Mouse (Mus musculus): ENCODE results near the gene Slc34a3. TPM values are rescaled to one million over a fixed set of nuclear protein-coding genes. Genes with fewer than 3 reads are reported as not detected.

Gene Slc34a3
- polyA plus RNA-seq, 1 experiment from 2014 or later: not detected

DNA sequence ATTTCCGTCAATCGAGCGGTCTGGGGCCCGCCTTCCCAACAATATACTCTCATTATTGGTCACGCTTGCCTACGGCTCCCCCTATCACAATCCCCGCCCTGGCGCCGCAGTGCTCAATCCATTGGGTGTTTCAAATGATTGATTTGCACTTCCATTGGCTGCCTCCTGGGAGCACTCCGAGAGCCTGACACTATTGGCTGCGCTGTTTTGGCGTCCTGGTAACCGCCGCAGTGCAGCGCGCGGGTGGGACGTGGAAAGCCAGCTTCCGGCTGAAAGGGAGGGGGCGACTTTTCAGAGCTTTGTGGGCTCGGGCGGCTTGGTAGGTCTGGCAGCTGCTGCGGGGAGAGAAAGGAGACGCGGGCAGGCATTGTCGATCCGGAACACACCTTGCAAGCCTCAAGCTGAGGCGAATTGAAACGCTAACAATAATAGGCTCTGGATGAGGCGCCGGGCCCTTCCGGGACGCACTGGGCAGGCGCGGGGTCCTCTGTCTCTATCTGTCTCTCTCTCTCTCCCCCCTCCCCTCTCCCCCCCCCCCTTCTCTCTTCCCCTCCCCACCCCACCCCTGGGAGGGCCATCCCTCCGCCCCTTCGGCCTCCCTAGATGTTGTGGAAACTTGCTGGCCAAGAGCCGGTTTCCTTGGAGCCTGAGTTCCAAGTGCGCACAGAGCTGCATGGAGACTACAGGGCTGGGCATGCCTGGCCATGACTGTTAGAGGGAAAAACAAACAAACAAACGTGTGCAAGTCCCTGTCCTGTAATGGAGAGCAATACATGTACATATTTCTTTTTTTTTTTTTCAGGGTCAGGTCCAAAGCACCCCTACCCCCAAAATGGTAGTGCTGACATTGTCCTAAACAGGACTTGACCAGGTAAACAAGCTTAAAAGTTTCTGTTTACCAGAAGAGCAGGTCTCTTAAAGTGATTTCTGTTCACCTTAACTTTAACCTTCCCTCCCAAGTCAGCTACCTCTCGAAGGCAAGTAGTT is 9.1 kb downstream of the Slc34a3 start:
- peak; percentile 93 for ATAC-seq (replicated peaks; ENCODE audit: extremely low read depth, insufficient read depth, low FRiP score)
- WGBS: 2% methylated on average over 41 of the region's 41 CpGs
- H3K4me2 ChIP-seq (ENCODE audit: low read depth, low read length): peak overlapping the region; percentile 65
- H3K9ac ChIP-seq (ENCODE audit: low read length): peak overlapping the region; percentile 81
- H3K4me3 ChIP-seq (ENCODE audit: low read length): peak overlapping the region; percentile 80
- H3K9me3 ChIP-seq (replicated peaks; ENCODE audit: control insufficient read depth, low read length): no peaks in the 10 kb centered on the region
- H3K4me1 ChIP-seq (ENCODE audit: control insufficient read depth, insufficient read depth, low read length): peaks cover 12% of the 10 kb centered on the region
- H3K36me3 ChIP-seq (ENCODE audit: control insufficient read depth, insufficient read depth): peaks cover 7% of the 10 kb centered on the region; the same call in 1 of the 2 replicates
- no peaks in the 10 kb centered on the region for H3K27me3 ChIP-seq (ENCODE audit: control insufficient read depth, insufficient read depth, low read length)
- peak overlapping the region; percentile 99 for H3K27ac ChIP-seq (ENCODE audit: low read length)

DNA sequence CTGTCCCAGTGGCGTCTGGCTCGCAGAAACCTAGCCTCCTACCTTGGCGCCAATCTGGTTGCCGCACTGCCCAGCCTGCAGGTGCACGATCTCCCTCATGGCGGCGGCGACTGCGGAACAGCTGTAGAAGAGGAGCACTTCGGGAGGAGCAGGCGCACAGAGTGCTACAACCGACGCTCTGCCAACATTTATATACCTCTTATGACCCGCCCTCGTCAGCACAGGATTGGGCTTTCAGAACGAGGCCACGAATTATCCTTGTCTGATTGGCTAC is 9.7 kb downstream of the Slc34a3 start, which contains the start of gene Tubb4b:
Gene Tubb4b (minus strand): TSS at position 211 of the 274 bp plus-strand sequence.
- WGBS: under 1% methylated on average over 17 of the region's 17 CpGs
- Histone ChIP-seq H3K4me1 (ENCODE audit: control insufficient read depth, insufficient read depth, low read length) (peaks cover 12% of the 10 kb centered on the region), H3K27ac (ENCODE audit: low read length) (peak within 1 kb of the TSS; percentile 99), H3K27me3 (ENCODE audit: control insufficient read depth, insufficient read depth, low read length) (no peaks in the 10 kb centered on the region), H3K36me3 (ENCODE audit: control insufficient read depth, insufficient read depth) (peaks cover 7% of the 10 kb centered on the region; the same call in 1 of the 2 replicates), H3K4me3 (ENCODE audit: low read length) (peak within 1 kb of the TSS; percentile 80), H3K9ac (ENCODE audit: low read length) (peak within 1 kb of the TSS; percentile 89), H3K9me3 (replicated peaks; ENCODE audit: control insufficient read depth, low read length) (no peaks in the 10 kb centered on the region), H3K4me2 (ENCODE audit: low read depth, low read length) (peak within 1 kb of the TSS; percentile 98)
- ATAC-seq (replicated peaks; ENCODE audit: extremely low read depth, insufficient read depth, low FRiP score): no peak

DNA sequence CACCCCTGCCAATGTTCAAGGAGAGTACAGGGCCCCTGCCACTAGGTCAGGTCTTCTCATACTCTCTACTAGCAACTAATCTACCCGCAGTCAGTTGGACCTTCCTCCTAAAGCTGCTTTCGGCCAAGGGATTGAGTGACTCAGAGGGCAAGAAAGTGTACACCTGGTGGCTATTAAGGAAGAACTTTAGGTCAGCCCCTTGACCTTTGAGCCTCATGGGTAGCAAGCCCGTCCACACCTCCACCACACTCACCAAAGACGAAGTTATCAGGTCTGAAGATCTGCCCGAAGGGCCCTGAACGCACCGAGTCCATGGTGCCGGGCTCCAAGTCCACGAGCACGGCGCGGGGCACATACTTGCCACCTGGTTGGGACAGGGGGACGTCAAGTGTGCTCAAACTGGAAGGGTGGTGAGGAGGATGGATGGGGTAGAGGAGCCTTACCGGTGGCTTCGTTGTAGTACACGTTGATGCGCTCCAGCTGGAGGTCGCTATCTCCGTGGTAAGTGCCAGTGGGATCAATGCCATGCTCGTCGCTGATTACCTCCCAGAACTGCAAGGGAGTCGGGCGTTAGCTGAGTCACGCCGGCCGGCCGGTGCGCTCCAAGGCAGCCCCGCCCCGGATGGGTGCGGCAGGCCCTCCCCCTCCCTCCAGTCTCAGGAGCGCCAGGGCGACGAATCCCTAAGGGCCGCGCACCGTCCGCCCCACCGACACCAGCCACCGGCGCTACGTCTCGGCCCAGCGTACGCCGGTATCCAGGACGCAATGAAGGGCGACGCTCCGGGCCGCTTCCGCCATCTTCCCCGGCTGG is 10.3 kb downstream of the Slc34a3 start:
- Histone ChIP-seq H3K4me2 (ENCODE audit: low read depth, low read length) (peak overlapping the region; percentile 98), H3K4me3 (ENCODE audit: low read length) (peak overlapping the region; percentile 80), H3K27me3 (ENCODE audit: control insufficient read depth, insufficient read depth, low read length) (no peaks in the 10 kb centered on the region), H3K36me3 (ENCODE audit: control insufficient read depth, insufficient read depth) (peaks cover 7% of the 10 kb centered on the region; the same call in 1 of the 2 replicates), H3K4me1 (ENCODE audit: control insufficient read depth, insufficient read depth, low read length) (peaks cover 12% of the 10 kb centered on the region), H3K27ac (ENCODE audit: low read length) (peak overlapping the region; percentile 94), H3K9ac (ENCODE audit: low read length) (peak overlapping the region; percentile 89), H3K9me3 (replicated peaks; ENCODE audit: control insufficient read depth, low read length) (no peaks in the 10 kb centered on the region)
- ATAC-seq (replicated peaks; ENCODE audit: extremely low read depth, insufficient read depth, low FRiP score): peak; percentile 33
- WGBS: 1% methylated on average over 52 of the region's 53 CpGs

DNA sequence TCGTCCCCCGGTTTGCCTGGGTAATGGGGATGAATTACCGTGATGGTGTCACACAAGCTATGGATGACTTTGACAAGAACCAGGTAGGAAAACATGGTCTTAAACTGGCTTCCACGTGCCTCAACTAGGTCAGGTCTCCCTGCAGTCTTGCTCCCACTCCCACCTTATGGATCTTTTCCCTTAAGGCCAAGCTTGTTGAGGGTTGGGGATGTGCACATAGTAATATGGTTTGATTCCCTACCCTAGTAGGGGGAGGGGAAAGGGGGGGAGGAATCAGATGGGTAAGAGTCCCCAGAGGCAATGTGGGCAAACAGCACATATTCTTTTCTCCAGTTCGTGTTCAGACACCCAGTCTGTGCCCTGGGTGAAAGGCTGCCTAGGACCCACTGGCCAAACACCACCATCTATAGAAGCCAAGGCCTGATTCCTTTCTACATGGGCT is 12.8 kb downstream of the Slc34a3 start:
- peaks cover 12% of the 10 kb centered on the region for H3K4me1 ChIP-seq (ENCODE audit: control insufficient read depth, insufficient read depth, low read length)
- no peak overlapping the region for H3K27ac ChIP-seq (ENCODE audit: low read length)
- no peaks in the 10 kb centered on the region for H3K27me3 ChIP-seq (ENCODE audit: control insufficient read depth, insufficient read depth, low read length)
- ATAC-seq (replicated peaks; ENCODE audit: extremely low read depth, insufficient read depth, low FRiP score): no peak
- H3K4me2 ChIP-seq (ENCODE audit: low read depth, low read length): no peak overlapping the region
- peaks cover 7% of the 10 kb centered on the region; the same call in 1 of the 2 replicates for H3K36me3 ChIP-seq (ENCODE audit: control insufficient read depth, insufficient read depth)
- WGBS: 70% methylated on average over 5 of the region's 5 CpGs
- no peak overlapping the region for H3K4me3 ChIP-seq (ENCODE audit: low read length)
- H3K9me3 ChIP-seq (replicated peaks; ENCODE audit: control insufficient read depth, low read length): no peaks in the 10 kb centered on the region
- H3K9ac ChIP-seq (ENCODE audit: low read length): no peak overlapping the region

DNA sequence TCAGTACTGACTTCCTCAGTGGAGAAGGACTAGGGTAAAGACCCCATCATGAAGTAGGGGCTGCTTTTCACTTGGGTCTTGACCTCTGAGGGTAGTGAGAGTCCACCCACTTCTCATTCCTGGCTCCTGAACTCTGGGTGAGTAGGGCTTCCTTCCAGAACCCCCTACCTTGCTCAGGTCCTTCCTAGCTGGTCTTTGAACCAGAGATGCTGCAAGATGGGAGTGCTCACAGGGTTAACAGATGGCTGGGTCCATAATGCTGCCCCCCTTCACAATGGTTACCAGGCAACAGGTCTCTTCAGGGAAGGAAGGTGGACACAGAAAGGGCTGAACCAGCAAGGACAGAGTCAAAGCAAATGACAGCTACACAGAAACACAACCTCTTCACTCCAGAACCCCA is 15.7 kb downstream of the Slc34a3 start, which contains the start of gene Fam166a:
Gene Fam166a (plus strand): TSS at position 301 of the 400 bp plus-strand sequence.
- Histone ChIP-seq H3K4me2 (ENCODE audit: low read depth, low read length) (no peak within 1 kb of the TSS), H3K4me3 (ENCODE audit: low read length) (no peak within 1 kb of the TSS), H3K4me1 (ENCODE audit: control insufficient read depth, insufficient read depth, low read length) (peaks cover 4% of the 10 kb centered on the region), H3K27ac (ENCODE audit: low read length) (no peak within 1 kb of the TSS), H3K36me3 (ENCODE audit: control insufficient read depth, insufficient read depth) (peaks cover 7% of the 10 kb centered on the region; the same call in 1 of the 2 replicates), H3K9me3 (replicated peaks; ENCODE audit: control insufficient read depth, low read length) (no peaks in the 10 kb centered on the region), H3K9ac (ENCODE audit: low read length) (no peak within 1 kb of the TSS), H3K27me3 (ENCODE audit: control insufficient read depth, insufficient read depth, low read length) (no peaks in the 10 kb centered on the region)
- no peak for ATAC-seq (replicated peaks; ENCODE audit: extremely low read depth, insufficient read depth, low FRiP score)

DNA sequence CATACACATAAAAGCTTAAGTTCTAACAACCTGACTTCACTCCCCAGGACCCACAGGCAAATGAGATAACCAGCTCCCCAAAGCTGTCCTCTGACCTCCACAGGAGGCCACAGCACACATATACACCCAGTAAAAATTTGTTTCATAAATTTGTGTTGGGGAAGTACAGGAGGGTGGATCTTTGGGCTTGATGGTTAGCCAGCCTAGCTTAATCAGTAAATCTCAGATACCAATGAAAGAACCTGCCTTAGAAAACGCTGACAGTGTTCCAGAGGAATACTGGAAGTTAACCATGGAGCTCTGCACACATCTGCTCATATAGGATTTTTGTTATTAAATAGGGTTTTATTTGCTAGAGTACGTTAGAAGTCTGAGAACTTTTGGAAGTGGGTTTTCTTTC is 16.5 kb downstream of the Slc34a3 start:
- no peaks in the 10 kb centered on the region for H3K27me3 ChIP-seq (ENCODE audit: control insufficient read depth, insufficient read depth, low read length)
- H3K27ac ChIP-seq (ENCODE audit: low read length): no peak overlapping the region
- H3K4me2 ChIP-seq (ENCODE audit: low read depth, low read length): no peak overlapping the region
- H3K4me3 ChIP-seq (ENCODE audit: low read length): no peak overlapping the region
- peaks cover 5% of the 10 kb centered on the region; the same call in 1 of the 2 replicates for H3K36me3 ChIP-seq (ENCODE audit: control insufficient read depth, insufficient read depth)
- ATAC-seq (replicated peaks; ENCODE audit: extremely low read depth, insufficient read depth, low FRiP score): no peak
- no peaks in the 10 kb centered on the region for H3K4me1 ChIP-seq (ENCODE audit: control insufficient read depth, insufficient read depth, low read length)
- H3K9ac ChIP-seq (ENCODE audit: low read length): no peak overlapping the region
- 57% methylated on average over 2 of the region's 2 CpGs for WGBS
- no peaks in the 10 kb centered on the region for H3K9me3 ChIP-seq (replicated peaks; ENCODE audit: control insufficient read depth, low read length)

DNA sequence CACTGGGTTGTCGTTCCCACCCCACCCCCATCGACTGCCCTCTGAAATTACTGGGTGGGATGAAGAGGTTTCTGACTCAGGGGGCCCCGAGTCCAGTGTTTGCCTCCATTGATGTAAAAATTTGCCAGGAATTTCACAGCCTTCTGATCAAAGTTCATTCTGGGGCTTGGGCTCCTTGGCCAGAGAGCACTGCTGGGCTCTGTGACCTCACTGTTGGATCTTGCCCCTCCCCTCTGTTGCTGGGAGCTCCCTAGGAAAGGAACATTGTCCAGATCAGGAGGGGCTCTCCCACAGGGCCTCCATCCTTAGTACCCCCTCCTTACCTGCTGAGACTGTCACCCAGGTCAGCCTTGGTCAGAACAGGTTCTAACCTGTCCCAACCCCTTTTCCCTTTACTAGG is 19.7 kb downstream of the Slc34a3 start, which contains the start of gene Stpg3:
Gene Stpg3 (minus strand): TSS at position 194 of the 400 bp plus-strand sequence.
- Histone ChIP-seq H3K36me3 (ENCODE audit: control insufficient read depth, insufficient read depth) (no peaks in the 10 kb centered on the region), H3K4me3 (ENCODE audit: low read length) (no peak within 1 kb of the TSS), H3K4me2 (ENCODE audit: low read depth, low read length) (no peak within 1 kb of the TSS), H3K27me3 (ENCODE audit: control insufficient read depth, insufficient read depth, low read length) (no peaks in the 10 kb centered on the region), H3K9ac (ENCODE audit: low read length) (no peak within 1 kb of the TSS), H3K27ac (ENCODE audit: low read length) (no peak within 1 kb of the TSS), H3K9me3 (replicated peaks; ENCODE audit: control insufficient read depth, low read length) (no peaks in the 10 kb centered on the region), H3K4me1 (ENCODE audit: control insufficient read depth, insufficient read depth, low read length) (peaks cover 10% of the 10 kb centered on the region)
- 72% methylated on average over 3 of the region's 3 CpGs for WGBS
- no peak for ATAC-seq (replicated peaks; ENCODE audit: extremely low read depth, insufficient read depth, low FRiP score)

DNA sequence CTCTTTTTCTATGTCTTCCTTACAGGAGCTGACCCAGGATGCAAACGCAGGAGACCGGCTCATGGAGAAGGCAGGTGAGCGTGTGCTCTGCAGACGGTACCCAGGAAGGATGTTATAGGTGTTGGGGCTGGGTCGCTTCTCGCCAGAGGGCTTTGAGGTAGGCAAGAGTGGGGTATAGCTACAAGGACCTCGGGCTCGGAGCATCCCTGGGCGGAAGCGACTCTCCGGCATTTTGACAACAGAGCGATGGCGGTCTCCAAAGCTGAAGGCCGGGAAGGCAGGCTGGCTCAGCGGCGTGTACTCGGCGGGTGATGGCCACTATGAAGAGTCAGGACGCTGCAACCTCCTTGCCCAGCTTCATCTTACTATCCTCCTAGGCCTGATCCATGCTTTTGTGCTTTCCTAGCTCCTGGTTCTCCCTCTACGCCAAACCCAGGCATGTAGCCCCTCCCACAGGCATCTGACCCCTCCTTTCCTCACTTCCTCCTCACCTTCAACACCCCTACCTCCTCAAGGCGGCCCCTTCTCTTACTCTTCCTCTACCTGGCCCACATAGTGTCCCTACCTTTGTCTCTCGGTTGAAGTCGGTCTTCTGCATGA is 20.8 kb downstream of the Slc34a3 start:
- Histone ChIP-seq H3K27ac (ENCODE audit: low read length) (no peak overlapping the region), H3K4me1 (ENCODE audit: control insufficient read depth, insufficient read depth, low read length) (peaks cover 10% of the 10 kb centered on the region), H3K36me3 (ENCODE audit: control insufficient read depth, insufficient read depth) (no peaks in the 10 kb centered on the region), H3K4me3 (ENCODE audit: low read length) (no peak overlapping the region), H3K9me3 (replicated peaks; ENCODE audit: control insufficient read depth, low read length) (no peaks in the 10 kb centered on the region), H3K27me3 (ENCODE audit: control insufficient read depth, insufficient read depth, low read length) (no peaks in the 10 kb centered on the region), H3K9ac (ENCODE audit: low read length) (no peak overlapping the region), H3K4me2 (ENCODE audit: low read depth, low read length) (no peak overlapping the region)
- WGBS: 63% methylated on average over 23 of the region's 23 CpGs
- ATAC-seq (replicated peaks; ENCODE audit: extremely low read depth, insufficient read depth, low FRiP score): no peak

All from heart, embryonic 16.5 days (tissue).